ENCODE assay signal across 9 mouse cellular contexts in genomic region chr15:60693751-60694500, GRCm38 (mm10).
DNase-seq lines count a peak whose midpoint lies in the region; ATAC-seq and TF ChIP-seq lines count a peak whose summit lies in the region.
"Had no signal": no experiment of that assay in that cellular context is flagged by ENCODE, and none has a peak within 500 bp of the region (broad histone marks: within the 10 kb centered on the region; RNA-seq: fewer than 3 reads in every experiment).

No protein-coding gene starts in this region.

- no peaks in the 10 kb centered on the region for H3K36me3 ChIP-seq in forebrain, postnatal 0 days (ENCODE audit: insufficient read depth)
- no peaks in the 10 kb centered on the region for H3K36me3 ChIP-seq in forebrain, embryonic 14.5 days (ENCODE audit: control insufficient read depth, insufficient read depth, low read length)
- no peaks in the 10 kb centered on the region for H3K36me3 ChIP-seq in neural tube, embryonic 11.5 days (ENCODE audit: control insufficient read depth, insufficient read depth, low read length)
- H3K36me3 ChIP-seq: stomach, embryonic 15.5 days had no signal

- TF ChIP-seq CTCF in forebrain, postnatal 0 days (IDR thresholded peaks at IDR 0.05; ENCODE audit: low read depth), result peak; percentile 44; the same call in 1 of the 2 replicates

- no peak overlapping the region for H3K4me3 ChIP-seq in forebrain, postnatal 0 days (ENCODE audit: low read depth, low read length)
- H3K4me3 ChIP-seq in forebrain, embryonic 14.5 days (ENCODE audit: low read depth, low read length), result no peak overlapping the region
- H3K4me3 ChIP-seq in neural tube, embryonic 11.5 days (ENCODE audit: low read depth, low read length), result no peak overlapping the region
- H3K4me3 ChIP-seq: stomach, embryonic 15.5 days had no signal

- peak; percentile 3 for DNase-seq in forebrain, postnatal 0 days
- DNase-seq in forebrain, embryonic 14.5 days (ENCODE audit: low spot score), result no peak
- DNase-seq in neural tube, embryonic 11.5 days (ENCODE audit: low spot score), result peak; percentile 19
- DNase-seq in neural tube, embryonic 10.5 days (ENCODE audit: extremely low spot score, low spot score), result no peak
- peak; percentile 12 for DNase-seq in c-Kit-positive CD71-negative TER-119-negative erythroid progenitor cells, embryonic 14.5 days (ENCODE audit: low read depth)
- DNase-seq in layer of hippocampus, adult 9-11 months, result peak; percentile 58
- peak; percentile 54 for DNase-seq in retina, embryonic 14.5 days (ENCODE audit: low spot score)

- no peaks in the 10 kb centered on the region for H3K4me1 ChIP-seq in forebrain, postnatal 0 days (ENCODE audit: insufficient read depth)
- H3K4me1 ChIP-seq in forebrain, embryonic 14.5 days (ENCODE audit: control insufficient read depth, insufficient read depth, low read length), result no peaks in the 10 kb centered on the region
- no peaks in the 10 kb centered on the region for H3K4me1 ChIP-seq in neural tube, embryonic 11.5 days (ENCODE audit: control insufficient read depth, insufficient read depth, low read length)
- H3K4me1 ChIP-seq: stomach, embryonic 15.5 days had no signal

- 60% methylated on average over 7 of the region's 7 CpGs for WGBS in forebrain, postnatal 0 days
- 64% methylated on average over 7 of the region's 7 CpGs for WGBS in forebrain, embryonic 14.5 days
- WGBS in neural tube, embryonic 11.5 days, result 63% methylated on average over 7 of the region's 7 CpGs

- no peaks in the 10 kb centered on the region for H3K9me3 ChIP-seq in forebrain, postnatal 0 days (ENCODE audit: low read length)
- H3K9me3 ChIP-seq in forebrain, embryonic 14.5 days (replicated peaks; ENCODE audit: control insufficient read depth, low read length), result no peaks in the 10 kb centered on the region
- H3K9me3 ChIP-seq in neural tube, embryonic 11.5 days (ENCODE audit: control insufficient read depth, low read length), result no peaks in the 10 kb centered on the region
- H3K9me3 ChIP-seq: stomach, embryonic 15.5 days had no signal

- ATAC-seq in forebrain, postnatal 0 days, result no peak
- no peak for ATAC-seq in forebrain, embryonic 14.5 days
- no peak for ATAC-seq in neural tube, embryonic 11.5 days (ENCODE audit: insufficient read depth, low FRiP score, low TSS enrichment)
- no peak for ATAC-seq in erythroid progenitor cell, adult 5-6 weeks (replicated peaks; ENCODE audit: low FRiP score, poor library complexity, severe bottlenecking)

- H3K27me3 ChIP-seq in forebrain, postnatal 0 days (ENCODE audit: insufficient read depth, low read length), result no peaks in the 10 kb centered on the region
- H3K27me3 ChIP-seq in forebrain, embryonic 14.5 days (replicated peaks; ENCODE audit: control insufficient read depth, insufficient read depth, low read length), result no peaks in the 10 kb centered on the region
- no peaks in the 10 kb centered on the region for H3K27me3 ChIP-seq in neural tube, embryonic 11.5 days (ENCODE audit: control insufficient read depth, insufficient read depth, low read length)
- H3K27me3 ChIP-seq: stomach, embryonic 15.5 days had no signal

- H3K27ac ChIP-seq in forebrain, postnatal 0 days (ENCODE audit: low read depth, low read length), result no peak overlapping the region
- H3K27ac ChIP-seq in forebrain, embryonic 14.5 days (ENCODE audit: low read depth, low read length), result no peak overlapping the region
- no peak overlapping the region for H3K27ac ChIP-seq in neural tube, embryonic 11.5 days (ENCODE audit: low read depth, low read length)
- H3K27ac ChIP-seq: stomach, embryonic 15.5 days had no signal

- H3K9ac ChIP-seq in forebrain, postnatal 0 days, result no peak overlapping the region
- H3K9ac ChIP-seq in forebrain, embryonic 14.5 days (ENCODE audit: low read length), result no peak overlapping the region
- no peak overlapping the region for H3K9ac ChIP-seq in neural tube, embryonic 11.5 days (ENCODE audit: low read length)
- H3K9ac ChIP-seq: stomach, embryonic 15.5 days had no signal

- H3K4me2 ChIP-seq in forebrain, postnatal 0 days (ENCODE audit: low read depth), result no peak overlapping the region
- H3K4me2 ChIP-seq in forebrain, embryonic 14.5 days (ENCODE audit: low read length), result no peak overlapping the region
- H3K4me2 ChIP-seq in neural tube, embryonic 11.5 days (ENCODE audit: low read depth), result no peak overlapping the region
- H3K4me2 ChIP-seq: stomach, embryonic 15.5 days had no signal

Comparison
In these comparisons a context has a peak if more than half of its experiments do, and no peak if none do; other contexts are left out.
1. DNase-seq: peak in forebrain, postnatal 0 days (single experiment), neural tube, embryonic 11.5 days (single experiment), c-Kit-positive CD71-negative TER-119-negative erythroid progenitor cells, embryonic 14.5 days (single experiment), layer of hippocampus, adult 9-11 months (single experiment) and retina, embryonic 14.5 days (single experiment); none in forebrain, embryonic 14.5 days (single experiment) and neural tube, embryonic 10.5 days (single experiment).